Mouse (Mus musculus) ES-Bruce4 (cell line): ENCODE results near the gene Mapkapk3. TPM values are rescaled to one million over a fixed set of nuclear protein-coding genes. Genes with fewer than 3 reads are reported as not detected.

Experiments used
- H3K27ac ChIP-seq: 2 replicates; pipeline ENCODE4 v1.5.1; 2012; ENCODE audit warnings: low read length, inconsistent platforms; ENCODE audit not compliant: insufficient read depth
- H3K27me3 ChIP-seq: 2 replicates; pipeline ENCODE4 v1.6.1; 2012; ENCODE audit warnings: mild to moderate bottlenecking, low read length, inconsistent platforms; ENCODE audit not compliant: control insufficient read depth, poor library complexity, insufficient read depth, severe bottlenecking
- H3K36me3 ChIP-seq: 2 replicates; pipeline ENCODE4 v1.6.1; 2012; ENCODE audit warnings: inconsistent platforms, mild to moderate bottlenecking, low read length, moderate library complexity; ENCODE audit not compliant: control insufficient read depth, poor library complexity, insufficient read depth, severe bottlenecking
- H3K4me1 ChIP-seq: one replicate; pipeline ENCODE4 v1.8.1; 2011; ENCODE audit warnings: low read length; ENCODE audit not compliant: control insufficient read depth, insufficient read depth
- H3K4me3 ChIP-seq: 2 replicates; pipeline ENCODE4 v1.5.1; 2011; ENCODE audit warnings: low read depth, mild to moderate bottlenecking, low read length
- H3K9ac ChIP-seq: 2 replicates; pipeline ENCODE4 v1.6.1; 2012; ENCODE audit warnings: low read depth, mild to moderate bottlenecking, inconsistent platforms; ENCODE audit not compliant: poor library complexity, severe bottlenecking
- H3K9me3 ChIP-seq: replicated peaks from 2 replicates; pipeline ENCODE4 v1.6.1; 2012; ENCODE audit warnings: mild to moderate bottlenecking, low read length, inconsistent platforms; ENCODE audit not compliant: control insufficient read depth, poor library complexity, insufficient read depth, severe bottlenecking
- CTCF ChIP-seq: IDR thresholded peaks from one replicate; pipeline ENCODE4 v1.8.1; 2011; ENCODE audit warnings: low read depth, low read length
- EP300 ChIP-seq: IDR thresholded peaks from 2 replicates; pipeline ENCODE4 v1.6.1; 2011; ENCODE audit warnings: low read depth, low read length; ENCODE audit not compliant: insufficient read depth
- POLR2A ChIP-seq: IDR thresholded peaks from one replicate; pipeline ENCODE4 v1.8.1; 2011; ENCODE audit warnings: low read length; ENCODE audit not compliant: insufficient read depth
- polyA plus RNA-seq: library from polyadenylated mRNA; stranded (reverse); fragments of >200 nt; gene quantifications from 2 replicates; pipeline ENCODE4 v1.2.4, GENCODE M21; 2011; ENCODE audit warnings: low read depth; ENCODE audit not compliant: missing spikeins, insufficient read depth, insufficient read length

Mapkapk3 gene
- polyA plus RNA-seq, 1 experiment, result 71.8 TPM

DNA sequence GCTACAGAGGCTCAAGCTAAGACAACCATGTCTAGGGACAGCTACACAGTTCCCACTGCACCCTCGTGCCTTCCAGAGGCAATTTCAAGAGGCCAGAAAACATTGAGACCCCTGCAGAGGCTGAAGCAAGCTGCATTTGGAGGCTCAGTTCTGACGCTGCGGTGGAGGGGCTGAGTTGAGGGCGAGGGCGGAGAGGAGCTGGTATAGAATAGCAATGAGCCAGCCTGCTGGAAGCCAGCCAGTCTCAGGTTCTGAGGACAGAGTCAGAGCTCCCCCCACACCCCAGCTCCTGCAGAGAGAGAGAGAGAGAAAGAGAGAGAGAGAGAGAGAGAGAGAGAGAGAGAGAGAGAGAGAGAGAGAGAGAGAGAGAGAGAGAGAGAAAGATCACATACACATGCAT lies 37.5 kb downstream of the Mapkapk3 start:
- Histone ChIP-seq H3K4me3 (no peak overlapping the region), H3K27me3 (no peaks in the 10 kb centered on the region), H3K9me3 (no peaks in the 10 kb centered on the region), H3K9ac (no peak overlapping the region), H3K27ac (no peak overlapping the region), H3K36me3 (0 out of 2 replicates have a peak, but pooled peaks cover 10% of the 10 kb centered on the region), H3K4me1 (no peaks in the 10 kb centered on the region)
- TF ChIP-seq CTCF (no peak), EP300 (no peak), POLR2A (no peak)

- TF ChIP-seq POLR2A, result no peak
- TF ChIP-seq EP300, result no peak
- no peak for TF ChIP-seq CTCF
- Histone ChIP-seq H3K27ac (no peak overlapping the region), H3K27me3 (no peaks in the 10 kb centered on the region), H3K9me3 (no peaks in the 10 kb centered on the region), H3K4me3 (no peak overlapping the region), H3K4me1 (no peaks in the 10 kb centered on the region), H3K36me3 (no peaks in the 10 kb centered on the region), H3K9ac (no peak overlapping the region)
These were observed 39.0 kb downstream of the Mapkapk3 start for GRCm38 (mm10) chr9:107250416-107251337.

DNA sequence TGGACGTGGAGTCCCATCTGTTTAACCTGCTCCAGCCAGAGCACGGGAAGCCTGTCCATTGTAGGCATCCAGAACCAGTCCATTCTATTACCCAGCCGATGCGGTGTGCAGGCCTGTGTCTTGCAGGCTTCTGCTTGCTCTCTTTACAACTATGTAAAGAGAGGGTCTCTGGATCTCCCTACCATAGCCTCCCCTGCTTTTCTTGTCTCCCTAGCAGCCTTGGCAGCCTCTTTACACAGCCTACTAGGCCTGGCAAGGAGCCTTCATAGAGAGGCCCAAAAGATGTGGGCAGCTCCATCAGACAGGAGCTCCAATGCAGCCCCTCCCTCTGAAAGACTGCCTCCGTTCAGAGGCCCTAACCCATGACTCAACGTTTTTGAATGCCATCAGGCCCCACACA lies 40.5 kb downstream of the Mapkapk3 start:
- Histone ChIP-seq H3K36me3 (no peaks in the 10 kb centered on the region), H3K9me3 (no peaks in the 10 kb centered on the region), H3K4me3 (no peak overlapping the region), H3K9ac (no peak overlapping the region), H3K4me1 (no peaks in the 10 kb centered on the region), H3K27me3 (no peaks in the 10 kb centered on the region), H3K27ac (no peak overlapping the region)
- TF ChIP-seq CTCF (no peak), POLR2A (no peak), EP300 (no peak)

- H3K9ac ChIP-seq, result no peak overlapping the region
- H3K4me3 ChIP-seq, result no peak overlapping the region
- H3K4me1 ChIP-seq, result no peaks in the 10 kb centered on the region
- no peaks in the 10 kb centered on the region for H3K36me3 ChIP-seq
- H3K27ac ChIP-seq, result no peak overlapping the region
- TF ChIP-seq POLR2A (no peak), CTCF (peak; percentile 60), EP300 (no peak)
- no peaks in the 10 kb centered on the region for H3K9me3 ChIP-seq
- H3K27me3 ChIP-seq, result no peaks in the 10 kb centered on the region
These were observed 43.5 kb downstream of the Mapkapk3 start for GRCm38 (mm10) chr9:107246170-107246569.

DNA sequence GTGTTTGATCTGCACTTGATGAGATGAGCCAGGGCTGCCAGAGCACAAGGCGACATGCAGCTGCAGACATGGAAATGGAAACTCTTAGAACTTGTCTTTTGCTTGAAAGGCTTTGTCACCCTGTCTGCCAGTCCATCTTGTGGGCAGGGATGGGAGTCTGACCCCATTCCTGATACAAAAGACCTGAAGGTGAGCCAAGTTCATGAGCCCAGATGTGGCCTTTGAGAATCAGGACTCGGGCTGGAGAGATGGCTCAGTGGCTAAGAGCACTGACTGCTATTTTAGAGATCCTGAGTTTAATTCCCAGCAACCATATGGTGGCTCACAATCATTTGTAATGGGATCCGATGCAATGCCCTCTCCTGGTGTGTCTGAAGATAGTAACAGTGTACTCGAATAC lies 44.4 kb downstream of the Mapkapk3 start:
- TF ChIP-seq CTCF, result no peak
- H3K27ac ChIP-seq, result no peak overlapping the region
- H3K27me3 ChIP-seq, result no peaks in the 10 kb centered on the region
- no peaks in the 10 kb centered on the region for H3K4me1 ChIP-seq
- no peaks in the 10 kb centered on the region for H3K36me3 ChIP-seq
- H3K9ac ChIP-seq, result no peak overlapping the region
- no peaks in the 10 kb centered on the region for H3K9me3 ChIP-seq
- no peak overlapping the region for H3K4me3 ChIP-seq

- no peak overlapping the region for H3K4me3 ChIP-seq
- TF ChIP-seq CTCF (no peak), POLR2A (no peak)
- no peak overlapping the region for H3K9ac ChIP-seq
- no peaks in the 10 kb centered on the region for H3K9me3 ChIP-seq
- H3K36me3 ChIP-seq, result no peaks in the 10 kb centered on the region
- H3K27me3 ChIP-seq, result peaks cover 27% of the 10 kb centered on the region
- H3K27ac ChIP-seq, result no peak overlapping the region
- H3K4me1 ChIP-seq, result no peaks in the 10 kb centered on the region
These were observed 53.5 kb downstream of the Mapkapk3 start for GRCm38 (mm10) chr9:107236151-107236550.
